Comparison of ENCODE assay signal across 23 mouse cellular contexts in genomic region chr1:191465170-191465569, GRCm38 (mm10).
DNase-seq lines count a peak whose midpoint lies in the region; ATAC-seq and TF ChIP-seq lines count a peak whose summit lies in the region.
"Had no signal": no experiment of that assay in that cellular context is flagged by ENCODE, and none has a peak within 500 bp of the region (broad histone marks: within the 10 kb centered on the region; RNA-seq: fewer than 3 reads in every experiment).

No protein-coding gene starts in this region.

- no peak overlapping the region for H3K4me3 ChIP-seq in heart, embryonic 12.5 days
- H3K4me3 ChIP-seq in heart, adult 2 months: no peak overlapping the region
- H3K4me3 ChIP-seq in intestine, embryonic 14.5 days (ENCODE audit: low read depth, low read length): no peak overlapping the region
- H3K4me3 ChIP-seq in intestine, postnatal 0 days (ENCODE audit: low read depth, low read length): no peak overlapping the region
- H3K4me3 ChIP-seq in lung, embryonic 14.5 days (ENCODE audit: low read depth, low read length): no peak overlapping the region
- no peak overlapping the region for H3K4me3 ChIP-seq in forebrain, embryonic 10.5 days
- H3K4me3 ChIP-seq: intestine, embryonic 15.5 days; midbrain, embryonic 13.5 days had no signal

- peak overlapping the region; percentile 31; the same call in 1 of the 2 replicates for H3K27ac ChIP-seq in heart, embryonic 12.5 days (ENCODE audit: poor library complexity, severe bottlenecking)
- no peak overlapping the region for H3K27ac ChIP-seq in heart, adult 2 months
- H3K27ac ChIP-seq in intestine, embryonic 14.5 days (ENCODE audit: low read depth): peak overlapping the region; percentile 8; the same call in 1 of the 2 replicates
- H3K27ac ChIP-seq in intestine, postnatal 0 days (ENCODE audit: low read depth, low read length): no peak overlapping the region
- peak overlapping the region; percentile 9 for H3K27ac ChIP-seq in lung, embryonic 14.5 days (ENCODE audit: low read depth)
- H3K27ac ChIP-seq in forebrain, embryonic 10.5 days: no peak overlapping the region
- H3K27ac ChIP-seq: hindbrain, embryonic 14.5 days; intestine, embryonic 15.5 days; midbrain, embryonic 13.5 days had no signal

- no peak for TF ChIP-seq POLR2A in heart, adult 2 months (IDR thresholded peaks at IDR 0.05; ENCODE audit: insufficient read depth, low read depth, low read length)

- no peaks in the 10 kb centered on the region for H3K36me3 ChIP-seq in heart, embryonic 12.5 days
- no peaks in the 10 kb centered on the region for H3K36me3 ChIP-seq in heart, adult 2 months (ENCODE audit: control insufficient read depth, insufficient read depth, low read length)
- no peaks in the 10 kb centered on the region for H3K36me3 ChIP-seq in intestine, embryonic 14.5 days (ENCODE audit: control insufficient read depth, insufficient read depth, low read length)
- no peaks in the 10 kb centered on the region for H3K36me3 ChIP-seq in intestine, postnatal 0 days (ENCODE audit: control insufficient read depth, insufficient read depth)
- H3K36me3 ChIP-seq in lung, embryonic 14.5 days (ENCODE audit: insufficient read depth): no peaks in the 10 kb centered on the region
- H3K36me3 ChIP-seq in forebrain, embryonic 10.5 days (replicated peaks): no peaks in the 10 kb centered on the region
- H3K36me3 ChIP-seq: G1E; intestine, embryonic 15.5 days; midbrain, embryonic 13.5 days had no signal

- no peak overlapping the region for H3K9ac ChIP-seq in heart, embryonic 12.5 days
- H3K9ac ChIP-seq in heart, adult 2 months (ENCODE audit: low read depth, low read length): no peak overlapping the region
- no peak overlapping the region for H3K9ac ChIP-seq in intestine, embryonic 14.5 days (ENCODE audit: low read length)
- H3K9ac ChIP-seq in intestine, postnatal 0 days (ENCODE audit: low read depth, low read length): no peak overlapping the region
- no peak overlapping the region for H3K9ac ChIP-seq in lung, embryonic 14.5 days
- H3K9ac ChIP-seq: forebrain, postnatal 0 days; hindbrain, embryonic 14.5 days; intestine, embryonic 15.5 days; midbrain, embryonic 13.5 days had no signal

- H3K4me2 ChIP-seq in heart, embryonic 12.5 days: no peak overlapping the region
- H3K4me2 ChIP-seq in intestine, embryonic 14.5 days (ENCODE audit: low read length): no peak overlapping the region
- no peak overlapping the region for H3K4me2 ChIP-seq in intestine, postnatal 0 days (replicated peaks; ENCODE audit: low read depth)
- no peak overlapping the region for H3K4me2 ChIP-seq in lung, embryonic 14.5 days
- H3K4me2 ChIP-seq: hindbrain, embryonic 14.5 days; intestine, embryonic 15.5 days; liver, embryonic 11.5 days; midbrain, embryonic 13.5 days had no signal

- WGBS in heart, embryonic 12.5 days: 11% methylated on average over 2 of the region's 2 CpGs
- WGBS in heart, adult 2 months: 27% methylated on average over 2 of the region's 2 CpGs
- WGBS in intestine, embryonic 14.5 days: 29% methylated on average over 2 of the region's 2 CpGs
- whole genome bisulfite sequencing in intestine, postnatal 0 days: 28% methylated on average over 2 of the region's 2 CpGs
- 8% methylated on average over 2 of the region's 2 CpGs for WGBS in lung, embryonic 14.5 days
- 76% methylated on average over 2 of the region's 2 CpGs for WGBS in forebrain, embryonic 10.5 days

- no peak for TF ChIP-seq CTCF in heart, adult 2 months (IDR thresholded peaks at IDR 0.05)
- no peak for TF ChIP-seq CTCF in intestine, postnatal 0 days (IDR thresholded peaks at IDR 0.05; ENCODE audit: low read depth)
- TF ChIP-seq CTCF in lung, embryonic 14.5 days (IDR thresholded peaks at IDR 0.05; ENCODE audit: low read depth): no peak

- no peak for TF ChIP-seq EP300 in heart, adult 2 months (IDR thresholded peaks at IDR 0.05; ENCODE audit: insufficient read depth, low read depth, low read length)

- ATAC-seq in heart, embryonic 12.5 days (ENCODE audit: insufficient number of reproducible peaks, low FRiP score): no peak
- no peak for ATAC-seq in intestine, embryonic 14.5 days (replicated peaks; ENCODE audit: low FRiP score, low TSS enrichment, low read depth)
- no peak for ATAC-seq in intestine, postnatal 0 days
- ATAC-seq in lung, embryonic 14.5 days (ENCODE audit: insufficient read depth): no peak
- ATAC-seq: forebrain, postnatal 0 days; intestine, embryonic 15.5 days; midbrain, embryonic 13.5 days; Patski had no signal

- H3K9me3 ChIP-seq in heart, embryonic 12.5 days (replicated peaks): no peaks in the 10 kb centered on the region
- no peaks in the 10 kb centered on the region for H3K9me3 ChIP-seq in intestine, embryonic 14.5 days (ENCODE audit: control insufficient read depth, low read length)
- no peaks in the 10 kb centered on the region for H3K9me3 ChIP-seq in intestine, postnatal 0 days (ENCODE audit: control insufficient read depth)
- no peaks in the 10 kb centered on the region for H3K9me3 ChIP-seq in lung, embryonic 14.5 days (ENCODE audit: low read depth, low read length)
- no peaks in the 10 kb centered on the region for H3K9me3 ChIP-seq in forebrain, embryonic 10.5 days
- H3K9me3 ChIP-seq: G1E; intestine, embryonic 15.5 days; midbrain, embryonic 13.5 days had no signal

- no peaks in the 10 kb centered on the region for H3K27me3 ChIP-seq in heart, embryonic 12.5 days (replicated peaks)
- no peaks in the 10 kb centered on the region for H3K27me3 ChIP-seq in heart, adult 2 months (ENCODE audit: control insufficient read depth, insufficient read depth, low read length)
- H3K27me3 ChIP-seq in intestine, embryonic 14.5 days (replicated peaks; ENCODE audit: control insufficient read depth, insufficient read depth, low read length): no peaks in the 10 kb centered on the region
- no peaks in the 10 kb centered on the region for H3K27me3 ChIP-seq in intestine, postnatal 0 days (replicated peaks; ENCODE audit: control insufficient read depth, insufficient read depth, low read length)
- H3K27me3 ChIP-seq in lung, embryonic 14.5 days (ENCODE audit: insufficient read depth, low read length): no peaks in the 10 kb centered on the region
- no peaks in the 10 kb centered on the region for H3K27me3 ChIP-seq in forebrain, embryonic 10.5 days (ENCODE audit: poor library complexity, severe bottlenecking)
- H3K27me3 ChIP-seq: CH12.LX; intestine, embryonic 15.5 days; midbrain, embryonic 13.5 days; Patski had no signal

- intact Hi-C loops in heart, adult 2 months (cut with DNase I): no loop called here

- H3K4me1 ChIP-seq in heart, embryonic 12.5 days (replicated peaks): peaks cover 66% of the 10 kb centered on the region
- peaks cover 17% of the 10 kb centered on the region for H3K4me1 ChIP-seq in heart, adult 2 months (ENCODE audit: control insufficient read depth, insufficient read depth, low read length)
- H3K4me1 ChIP-seq in intestine, embryonic 14.5 days (replicated peaks; ENCODE audit: control insufficient read depth, insufficient read depth, low read length): peaks cover 27% of the 10 kb centered on the region
- peaks cover 2% of the 10 kb centered on the region; the same call in 1 of the 2 replicates for H3K4me1 ChIP-seq in intestine, postnatal 0 days (replicated peaks; ENCODE audit: control insufficient read depth, insufficient read depth, low read length)
- H3K4me1 ChIP-seq in lung, embryonic 14.5 days (ENCODE audit: insufficient read depth): peaks cover 12% of the 10 kb centered on the region
- H3K4me1 ChIP-seq in forebrain, embryonic 10.5 days: peaks cover 28% of the 10 kb centered on the region

- H3K79me2 ChIP-seq in heart, adult 2 months (replicated peaks; ENCODE audit: control insufficient read depth, insufficient read depth, low read length): no peaks in the 10 kb centered on the region

- DNase-seq in heart, adult 2 months: no peak
- DNase-seq in intestine, embryonic 14.5 days (ENCODE audit: low spot score): no peak
- no peak for DNase-seq in lung, embryonic 14.5 days
- no peak for DNase-seq in lung, postnatal 4 days
- no peak for DNase-seq in forebrain, embryonic 10.5 days (ENCODE audit: extremely low spot score, low spot score)
- DNase-seq: adrenal gland, postnatal 36 days; B cell, adult 2 months; cerebellum, adult 11 months; cerebellum, adult 9-11 months; forebrain, postnatal 0 days; gastrocnemius, postnatal 36 days; lung, adult 18-20 months; thymus, adult 18-20 months; thymus, postnatal 36 days had no signal

Comparison
In these comparisons a context has a peak if more than half of its experiments do, and no peak if none do; other contexts are left out.
1. H3K27ac ChIP-seq: peak in heart, embryonic 12.5 days (single experiment), intestine, embryonic 14.5 days (single experiment) and lung, embryonic 14.5 days (single experiment); none in heart, adult 2 months (single experiment), intestine, postnatal 0 days (single experiment) and forebrain, embryonic 10.5 days (single experiment).